Mouse (Mus musculus): ENCODE measurements around the gene Zbtb48.

Zbtb48 gene

DNA sequence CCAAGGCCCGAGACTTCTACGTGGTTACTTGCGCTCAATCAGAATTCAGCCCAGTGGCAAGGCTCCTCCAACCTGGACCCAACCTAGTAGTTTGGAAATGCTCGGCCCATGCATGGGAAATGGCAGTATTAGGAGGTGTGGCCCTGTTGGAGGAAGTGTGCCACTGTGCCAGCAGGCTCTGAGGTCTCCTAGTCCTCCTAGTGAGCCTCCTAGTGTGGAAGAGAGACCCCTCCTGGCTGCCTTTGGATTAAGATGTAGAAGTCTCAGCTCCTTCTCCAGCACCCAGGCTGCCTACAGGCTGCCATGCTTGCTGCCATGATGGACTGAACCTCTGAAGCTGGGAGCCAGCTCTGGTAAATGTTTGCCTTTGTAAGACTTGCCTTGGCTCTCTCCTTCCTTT, 2.5 kb upstream of the Zbtb48 start:
- DNase-seq (ENCODE audit: low read depth, low spot score), result no peak

DNA sequence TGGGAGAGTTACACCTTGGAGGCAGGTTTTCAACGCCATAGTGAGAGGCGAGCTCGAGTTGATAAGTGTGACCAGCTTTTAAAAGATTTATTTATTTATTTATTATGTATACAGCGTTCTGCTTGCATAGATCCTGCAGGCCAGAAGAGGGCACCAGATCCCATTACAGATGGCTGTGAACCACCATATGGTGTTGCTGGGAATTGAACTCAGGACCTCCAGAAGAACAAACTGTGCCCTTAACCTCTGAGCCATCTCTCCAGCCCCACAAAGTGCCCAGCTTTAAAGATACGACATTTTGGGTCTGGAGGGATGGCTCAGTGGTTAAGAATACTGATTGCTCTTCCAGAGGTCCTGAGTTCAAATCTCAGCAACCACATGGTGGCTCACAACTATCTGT, 1.6 kb upstream of the Zbtb48 start:
- no peak for DNase-seq (ENCODE audit: low read depth, low spot score)

DNA sequence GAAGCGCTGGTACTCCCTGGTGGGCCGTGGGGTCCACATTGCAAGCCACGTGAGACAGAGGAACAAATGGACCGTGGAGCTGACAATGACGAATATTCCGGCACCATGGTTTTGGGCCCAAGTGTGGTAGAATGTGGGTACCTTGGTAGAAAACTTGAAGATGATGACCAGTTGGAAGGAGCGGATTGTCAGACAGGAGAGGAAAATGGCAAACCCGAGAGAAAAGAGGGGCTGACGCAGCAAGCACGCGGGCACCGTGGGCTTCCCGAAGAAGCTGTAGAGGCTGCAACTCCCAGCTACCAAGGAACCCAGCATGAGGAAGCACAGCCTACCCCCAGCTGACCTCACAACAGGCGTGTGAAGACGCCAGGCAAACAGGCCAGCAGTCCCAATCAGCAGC, 985 bp upstream of the Zbtb48 start:
- no peak for DNase-seq (ENCODE audit: low read depth, low spot score)

DNA sequence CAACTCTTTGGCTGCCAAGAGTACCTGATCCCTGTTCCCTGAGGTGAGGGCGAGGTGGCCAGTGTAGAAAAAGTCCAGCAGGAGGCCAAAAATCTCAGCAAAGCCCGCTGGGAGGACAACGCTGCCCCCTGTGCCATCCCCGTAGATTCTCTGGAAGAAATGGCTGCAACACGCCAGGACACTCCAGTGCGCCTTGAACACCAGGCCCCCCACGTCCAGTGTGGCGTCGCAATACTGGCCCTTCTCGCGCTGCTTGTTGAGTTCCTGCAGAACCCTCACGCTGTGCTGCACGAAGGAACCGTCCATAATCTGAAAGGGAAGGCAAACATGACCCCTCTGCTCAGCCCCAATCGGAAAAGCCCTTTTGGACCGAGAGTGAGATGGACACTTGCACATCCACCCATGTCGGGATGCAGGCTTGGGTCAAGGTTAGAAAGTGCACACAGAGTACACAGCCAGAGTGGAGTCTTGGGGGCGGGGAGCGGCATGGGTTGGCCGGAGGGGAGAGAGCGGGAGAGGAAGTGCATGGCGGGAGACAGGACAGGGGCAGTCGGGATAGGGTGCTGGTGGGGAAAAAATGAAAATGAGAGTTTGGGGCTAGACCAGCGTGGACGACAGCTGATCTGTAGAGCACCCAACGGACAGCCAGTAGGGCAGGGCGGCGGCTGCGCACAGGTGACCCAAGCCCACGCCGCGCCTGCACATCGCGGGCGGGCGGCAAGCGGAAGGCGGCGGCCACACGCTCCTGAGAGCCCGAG, 541 bp downstream of the Zbtb48 start:
- peak; percentile 75 for DNase-seq (ENCODE audit: low read depth, low spot score)

GRCm38 (mm10) chr4:152024525-152024924, 2.9 kb downstream of the Zbtb48 start:
- DNase-seq (ENCODE audit: low read depth, low spot score), result no peak

GRCm38 (mm10) chr4:152022506-152022905, 5.0 kb downstream of the Zbtb48 start:
- DNase-seq (ENCODE audit: low read depth, low spot score), result no peak

DNA sequence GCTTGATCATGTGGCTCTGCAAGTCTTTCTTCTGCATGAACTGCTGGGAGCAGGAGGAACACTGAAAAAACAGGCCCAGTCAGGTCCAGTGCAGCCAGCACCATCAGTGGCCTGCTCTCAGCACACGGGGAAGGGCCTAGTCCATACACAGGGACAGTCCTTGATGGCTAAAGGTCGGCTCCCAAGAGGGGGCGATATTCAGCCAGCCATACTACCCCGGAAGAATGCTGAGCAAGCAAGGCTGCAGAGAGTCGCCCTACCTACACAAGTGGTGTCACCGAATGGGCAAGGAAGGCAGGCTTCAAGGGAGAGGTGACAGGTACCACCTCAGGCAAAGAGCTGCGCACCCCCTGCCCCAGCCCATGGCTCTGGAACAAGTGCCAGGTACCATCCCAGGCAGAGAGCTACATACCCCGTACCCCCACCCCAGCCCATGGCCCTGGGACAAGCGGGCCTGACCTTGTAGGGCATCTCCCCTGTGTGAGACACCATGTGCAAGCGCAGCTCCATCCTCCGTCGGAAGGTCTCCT, 5.8 kb downstream of the Zbtb48 start:
- no peak for DNase-seq (ENCODE audit: low read depth, low spot score)

GRCm38 (mm10) chr4:152020024-152020423, 7.4 kb downstream of the Zbtb48 start:
- DNase-seq (ENCODE audit: low read depth, low spot score), result no peak

GRCm38 (mm10) chr4:152019073-152019472, 8.4 kb downstream of the Zbtb48 start:
- DNase-seq (ENCODE audit: low read depth, low spot score), result no peak

- DNase-seq (ENCODE audit: low read depth, low spot score), result no peak
These were observed 14.2 kb downstream of the Zbtb48 start for GRCm38 (mm10) chr4:152013036-152013813.

GRCm38 (mm10) chr4:152012109-152012508, 15.4 kb downstream of the Zbtb48 start:
- no peak for DNase-seq (ENCODE audit: low read depth, low spot score)

DNA sequence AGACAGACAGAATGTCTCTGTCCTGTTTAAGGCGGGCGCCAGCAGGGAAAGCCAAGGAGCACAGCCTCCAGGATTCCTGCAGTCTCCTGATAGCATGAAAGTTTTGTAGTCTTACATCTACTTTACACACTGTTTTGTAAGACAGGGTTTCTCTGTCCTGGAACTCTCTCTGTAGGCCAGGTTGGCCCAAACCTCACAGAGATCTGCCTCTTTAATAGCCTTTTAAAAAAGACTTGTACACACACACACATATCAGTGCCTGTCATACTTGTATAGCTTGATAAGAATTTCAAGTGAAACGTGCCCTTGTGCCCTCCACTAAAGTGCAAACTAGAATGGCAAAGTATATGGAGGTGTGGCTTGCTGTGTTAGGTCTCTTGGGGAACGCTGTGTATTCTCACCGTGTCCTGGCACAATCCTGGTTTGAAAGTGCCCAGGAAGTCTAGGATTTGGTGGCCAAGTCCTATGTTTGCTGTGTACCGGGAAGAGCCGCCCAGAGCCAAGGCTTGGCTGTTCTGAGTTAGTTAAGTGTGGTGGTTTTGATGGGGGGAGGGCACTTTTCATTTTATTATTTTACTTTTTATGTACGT, 16.2 kb downstream of the Zbtb48 start:
- DNase-seq (ENCODE audit: low read depth, low spot score), result no peak

GRCm38 (mm10) chr4:152010707-152011134, 16.8 kb downstream of the Zbtb48 start:
- no peak for DNase-seq (ENCODE audit: low read depth, low spot score)

DNA sequence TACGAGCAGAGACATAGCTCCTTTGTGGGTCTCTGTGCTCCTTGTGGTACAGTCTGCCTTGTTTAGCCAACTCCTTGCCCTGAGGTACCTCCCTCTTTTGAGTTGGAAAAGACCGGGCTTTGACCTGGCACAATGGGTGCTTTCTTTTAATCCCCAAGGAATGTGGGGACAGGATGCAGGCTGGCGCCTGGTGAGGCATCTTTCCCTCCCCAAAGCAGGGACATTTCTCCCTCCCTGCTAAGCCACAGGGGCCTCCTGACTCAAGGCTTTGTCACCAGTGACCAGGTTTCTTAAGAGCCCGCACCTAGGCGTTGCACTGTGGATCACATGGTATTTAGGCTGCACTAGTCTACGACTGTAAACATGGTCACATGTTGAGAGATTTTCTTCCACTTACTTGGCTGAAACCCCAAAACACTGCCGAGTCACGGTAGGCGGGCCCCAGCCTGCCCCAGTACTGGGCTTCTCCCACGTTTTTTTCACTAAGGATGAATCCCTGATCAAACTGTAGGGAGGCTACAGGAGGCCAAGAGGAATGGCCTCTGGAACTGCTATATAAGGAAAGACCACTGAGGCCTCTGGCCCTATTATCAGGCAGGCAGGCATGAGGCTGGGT, 17.3 kb downstream of the Zbtb48 start:
- DNase-seq (ENCODE audit: low read depth, low spot score), result peak; percentile 52

DNA sequence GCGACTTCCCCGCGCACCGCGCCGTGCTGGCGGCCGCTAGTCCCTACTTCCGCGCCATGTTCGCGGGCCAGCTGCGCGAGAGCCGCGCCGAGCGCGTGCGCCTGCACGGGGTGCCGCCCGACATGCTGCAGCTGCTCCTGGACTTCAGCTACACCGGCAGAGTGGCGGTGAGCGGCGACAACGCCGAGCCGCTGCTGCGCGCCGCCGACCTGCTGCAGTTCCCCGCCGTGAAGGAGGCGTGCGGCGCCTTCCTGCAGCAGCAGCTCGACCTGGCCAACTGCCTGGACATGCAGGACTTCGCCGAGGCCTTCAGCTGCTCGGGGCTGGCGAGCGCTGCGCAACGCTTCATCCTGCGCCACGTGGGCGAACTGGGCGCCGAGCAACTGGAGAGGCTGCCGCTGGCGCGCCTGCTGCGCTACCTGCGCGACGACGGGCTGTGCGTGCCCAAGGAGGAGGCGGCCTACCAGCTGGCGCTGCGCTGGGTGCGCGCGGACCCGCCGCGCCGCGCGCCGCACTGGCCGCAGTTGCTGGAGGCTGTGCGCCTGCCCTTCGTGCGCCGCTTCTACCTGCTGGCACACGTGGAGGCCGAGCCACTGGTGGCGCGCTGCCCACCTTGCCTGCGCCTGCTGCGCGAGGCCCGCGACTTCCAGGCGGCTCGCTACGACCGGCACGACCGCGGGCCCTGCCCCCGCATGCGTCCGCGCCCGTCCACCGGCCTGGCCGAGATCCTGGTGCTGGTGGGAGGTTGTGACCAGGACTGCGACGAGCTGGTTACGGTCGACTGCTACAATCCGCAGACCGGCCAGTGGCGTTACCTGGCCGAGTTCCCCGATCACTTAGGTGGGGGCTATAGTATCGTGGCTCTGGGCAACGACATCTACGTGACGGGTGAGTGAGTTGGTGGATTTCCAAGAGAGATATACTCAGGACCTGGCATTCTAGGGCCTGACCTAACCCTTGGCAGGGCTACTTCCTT, 18.1 kb downstream of the Zbtb48 start:
- peak; percentile 84 for DNase-seq (ENCODE audit: low read depth, low spot score)

DNA sequence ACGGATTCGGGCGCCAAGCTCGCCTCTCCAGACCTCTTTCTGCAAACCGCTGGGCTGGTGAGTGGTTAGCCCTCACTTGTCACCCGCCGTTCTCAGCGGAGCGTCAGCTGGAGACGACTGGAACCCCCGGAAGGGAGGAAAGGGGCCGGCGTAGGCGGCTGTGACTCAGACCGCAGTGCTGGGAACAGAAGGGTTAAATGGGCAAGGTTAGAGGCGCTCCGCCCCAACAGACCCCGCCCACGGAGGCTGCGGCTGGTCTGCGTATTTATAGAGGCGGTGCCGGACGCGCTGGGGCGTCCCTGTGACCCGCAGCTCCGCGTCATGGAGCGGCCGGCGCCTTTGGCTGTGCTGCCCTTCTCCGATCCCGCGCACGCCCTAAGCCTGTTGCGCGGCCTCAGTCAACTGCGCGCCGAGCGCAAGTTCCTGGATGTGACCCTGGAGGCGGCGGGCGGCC, 18.8 kb downstream of the Zbtb48 start, which contains the start of gene Klhl21:
Klhl21 (plus strand) TSS at position 182 of the 454 bp plus-strand sequence.
- DNase-seq (ENCODE audit: low read depth, low spot score), result peak; percentile 97

DNA sequence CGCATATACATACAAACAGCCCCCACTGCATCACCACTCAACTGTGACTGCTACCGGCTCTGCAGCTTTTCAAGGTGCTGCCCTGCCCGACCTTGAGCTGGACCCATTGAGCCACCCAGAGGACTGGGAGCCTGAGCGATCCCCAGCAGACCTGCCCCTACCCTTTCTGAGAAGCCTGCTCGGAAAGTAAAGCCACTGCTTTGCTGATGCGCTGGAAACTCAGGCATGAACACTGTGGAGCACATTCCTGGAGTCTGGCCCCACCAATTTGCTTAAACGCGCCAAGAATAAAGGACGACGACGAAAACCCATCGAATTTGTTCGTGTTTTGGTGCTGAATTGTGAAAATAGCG, 19.3 kb downstream of the Zbtb48 start:
- DNase-seq (ENCODE audit: low read depth, low spot score), result no peak

- DNase-seq (ENCODE audit: low read depth, low spot score), result peak; percentile 67
These were observed 19.9 kb downstream of the Zbtb48 start for GRCm38 (mm10) chr4:152007481-152008147.

- DNase-seq (ENCODE audit: low read depth, low spot score), result peak; percentile 29
These were observed 20.7 kb downstream of the Zbtb48 start for GRCm38 (mm10) chr4:152006812-152007211.

DNA sequence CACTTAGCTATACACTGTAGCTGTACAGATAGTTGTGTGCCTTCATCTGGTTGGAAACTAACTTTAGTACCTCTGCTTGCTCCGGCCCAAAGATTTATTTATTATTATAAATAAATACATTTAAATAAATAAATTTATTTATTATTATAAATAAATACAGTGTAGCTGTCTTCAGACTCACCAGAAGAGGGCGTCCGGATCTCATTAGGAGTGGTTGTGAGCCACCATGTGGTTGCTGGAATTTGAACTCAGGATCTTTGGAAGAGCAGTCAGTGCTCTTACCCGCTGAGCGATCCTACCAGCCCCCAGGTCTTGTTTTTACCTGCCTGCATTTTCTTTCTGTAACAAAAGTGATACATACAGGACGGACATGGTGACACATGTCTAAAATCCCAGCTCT, 21.3 kb downstream of the Zbtb48 start:
- no peak for DNase-seq (ENCODE audit: low read depth, low spot score)
